Mouse (Mus musculus): Measurements from ENCODE around the gene Kirrel. TPM values are rescaled to one million over a fixed set of nuclear protein-coding genes. Genes with fewer than 3 reads are reported as not detected.

The Kirrel gene
- polyA plus RNA-seq, 1 experiment from 2014 or later: 7.6 TPM

GRCm38 (mm10) chr3:87151294-87151826, 23.2 kb downstream of the Kirrel start:
- no peaks in the 10 kb centered on the region for H3K27me3 ChIP-seq (ENCODE audit: control insufficient read depth, insufficient read depth, low read length)
- H3K9me3 ChIP-seq (replicated peaks; ENCODE audit: control insufficient read depth, low read length): no peaks in the 10 kb centered on the region
- peak overlapping the region; percentile 91 for H3K27ac ChIP-seq (ENCODE audit: low read length)
- H3K4me3 ChIP-seq (ENCODE audit: low read length): no peak overlapping the region
- peak overlapping the region; percentile 37 for H3K4me2 ChIP-seq (ENCODE audit: low read depth, low read length)
- peaks cover 61% of the 10 kb centered on the region for H3K4me1 ChIP-seq (ENCODE audit: control insufficient read depth, insufficient read depth, low read length)
- 40% methylated on average over 2 of the region's 2 CpGs for WGBS
- H3K36me3 ChIP-seq (ENCODE audit: control insufficient read depth, insufficient read depth): no peaks in the 10 kb centered on the region
- ATAC-seq (replicated peaks; ENCODE audit: extremely low read depth, insufficient read depth, low FRiP score): no peak
- H3K9ac ChIP-seq (ENCODE audit: low read length): peak overlapping the region; percentile 66

GRCm38 (mm10) chr3:87150689-87151244, 23.8 kb downstream of the Kirrel start:
- H3K36me3 ChIP-seq (ENCODE audit: control insufficient read depth, insufficient read depth): no peaks in the 10 kb centered on the region
- H3K27ac ChIP-seq (ENCODE audit: low read length): peak overlapping the region; percentile 91
- peak overlapping the region; percentile 37 for H3K4me2 ChIP-seq (ENCODE audit: low read depth, low read length)
- H3K9me3 ChIP-seq (replicated peaks; ENCODE audit: control insufficient read depth, low read length): no peaks in the 10 kb centered on the region
- no peaks in the 10 kb centered on the region for H3K27me3 ChIP-seq (ENCODE audit: control insufficient read depth, insufficient read depth, low read length)
- peaks cover 61% of the 10 kb centered on the region for H3K4me1 ChIP-seq (ENCODE audit: control insufficient read depth, insufficient read depth, low read length)
- peak overlapping the region; percentile 66 for H3K9ac ChIP-seq (ENCODE audit: low read length)
- WGBS: 9% methylated on average over 16 of the region's 16 CpGs
- H3K4me3 ChIP-seq (ENCODE audit: low read length): no peak overlapping the region
- peak; percentile 81 for ATAC-seq (replicated peaks; ENCODE audit: extremely low read depth, insufficient read depth, low FRiP score)

- H3K4me1 ChIP-seq (ENCODE audit: control insufficient read depth, insufficient read depth, low read length): peaks cover 59% of the 10 kb centered on the region
These were observed 24.4 kb downstream of the Kirrel start for GRCm38 (mm10) chr3:87150056-87150688.

GRCm38 (mm10) chr3:87149425-87149824, 25.1 kb downstream of the Kirrel start:
- no peaks in the 10 kb centered on the region for H3K27me3 ChIP-seq (ENCODE audit: control insufficient read depth, insufficient read depth, low read length)
- WGBS: 48% methylated on average over 10 of the region's 10 CpGs
- no peak overlapping the region for H3K4me2 ChIP-seq (ENCODE audit: low read depth, low read length)
- no peak overlapping the region for H3K4me3 ChIP-seq (ENCODE audit: low read length)
- peak overlapping the region; percentile 91 for H3K27ac ChIP-seq (ENCODE audit: low read length)
- ATAC-seq (replicated peaks; ENCODE audit: extremely low read depth, insufficient read depth, low FRiP score): no peak
- H3K36me3 ChIP-seq (ENCODE audit: control insufficient read depth, insufficient read depth): no peaks in the 10 kb centered on the region
- no peak overlapping the region for H3K9ac ChIP-seq (ENCODE audit: low read length)
- no peaks in the 10 kb centered on the region for H3K9me3 ChIP-seq (replicated peaks; ENCODE audit: control insufficient read depth, low read length)
- peaks cover 59% of the 10 kb centered on the region for H3K4me1 ChIP-seq (ENCODE audit: control insufficient read depth, insufficient read depth, low read length)

More at GRCm38 (mm10) chr3:87150056-87150688, 24.4 kb downstream of the Kirrel start:
- Histone ChIP-seq H3K9ac (ENCODE audit: low read length) (peak overlapping the region; percentile 66), H3K27me3 (ENCODE audit: control insufficient read depth, insufficient read depth, low read length) (no peaks in the 10 kb centered on the region), H3K27ac (ENCODE audit: low read length) (peak overlapping the region; percentile 91), H3K4me2 (ENCODE audit: low read depth, low read length) (peak overlapping the region; percentile 37), H3K9me3 (replicated peaks; ENCODE audit: control insufficient read depth, low read length) (no peaks in the 10 kb centered on the region), H3K4me3 (ENCODE audit: low read length) (no peak overlapping the region), H3K36me3 (ENCODE audit: control insufficient read depth, insufficient read depth) (no peaks in the 10 kb centered on the region)
- 22% methylated on average over 8 of the region's 8 CpGs for WGBS
- ATAC-seq (replicated peaks; ENCODE audit: extremely low read depth, insufficient read depth, low FRiP score): no peak

- no peaks in the 10 kb centered on the region for H3K9me3 ChIP-seq (replicated peaks; ENCODE audit: control insufficient read depth, low read length)
- H3K27me3 ChIP-seq (ENCODE audit: control insufficient read depth, insufficient read depth, low read length): no peaks in the 10 kb centered on the region
- WGBS: 56% methylated on average over 6 of the region's 6 CpGs
- ATAC-seq (replicated peaks; ENCODE audit: extremely low read depth, insufficient read depth, low FRiP score): no peak
- H3K4me1 ChIP-seq (ENCODE audit: control insufficient read depth, insufficient read depth, low read length): peaks cover 22% of the 10 kb centered on the region
- no peak overlapping the region for H3K4me3 ChIP-seq (ENCODE audit: low read length)
- H3K36me3 ChIP-seq (ENCODE audit: control insufficient read depth, insufficient read depth): peaks cover 4% of the 10 kb centered on the region
- no peak overlapping the region for H3K4me2 ChIP-seq (ENCODE audit: low read depth, low read length)
- peak overlapping the region; percentile 28; the same call in 1 of the 2 replicates for H3K9ac ChIP-seq (ENCODE audit: low read length)
- peak overlapping the region; percentile 46 for H3K27ac ChIP-seq (ENCODE audit: low read length)
These were observed 29.9 kb downstream of the Kirrel start for GRCm38 (mm10) chr3:87144476-87145240.

GRCm38 (mm10) chr3:87140284-87140683, 34.3 kb downstream of the Kirrel start:
- peaks cover 15% of the 10 kb centered on the region for H3K4me1 ChIP-seq (ENCODE audit: control insufficient read depth, insufficient read depth, low read length)
- H3K4me2 ChIP-seq (ENCODE audit: low read depth, low read length): no peak overlapping the region
- H3K4me3 ChIP-seq (ENCODE audit: low read length): no peak overlapping the region
- WGBS: 83% methylated on average over 5 of the region's 5 CpGs
- H3K27me3 ChIP-seq (ENCODE audit: control insufficient read depth, insufficient read depth, low read length): no peaks in the 10 kb centered on the region
- H3K9me3 ChIP-seq (replicated peaks; ENCODE audit: control insufficient read depth, low read length): no peaks in the 10 kb centered on the region
- peaks cover 15% of the 10 kb centered on the region for H3K36me3 ChIP-seq (ENCODE audit: control insufficient read depth, insufficient read depth)
- ATAC-seq (replicated peaks; ENCODE audit: extremely low read depth, insufficient read depth, low FRiP score): no peak
- H3K9ac ChIP-seq (ENCODE audit: low read length): no peak overlapping the region
- H3K27ac ChIP-seq (ENCODE audit: low read length): no peak overlapping the region

GRCm38 (mm10) chr3:87136782-87137181, 37.8 kb downstream of the Kirrel start:
- no peak overlapping the region for H3K27ac ChIP-seq (ENCODE audit: low read length)
- no peaks in the 10 kb centered on the region for H3K9me3 ChIP-seq (replicated peaks; ENCODE audit: control insufficient read depth, low read length)
- no peak overlapping the region for H3K9ac ChIP-seq (ENCODE audit: low read length)
- peaks cover 15% of the 10 kb centered on the region for H3K36me3 ChIP-seq (ENCODE audit: control insufficient read depth, insufficient read depth)
- no peak overlapping the region for H3K4me3 ChIP-seq (ENCODE audit: low read length)
- 65% methylated on average over 7 of the region's 7 CpGs for WGBS
- no peak overlapping the region for H3K4me2 ChIP-seq (ENCODE audit: low read depth, low read length)
- H3K27me3 ChIP-seq (ENCODE audit: control insufficient read depth, insufficient read depth, low read length): no peaks in the 10 kb centered on the region
- peaks cover 16% of the 10 kb centered on the region for H3K4me1 ChIP-seq (ENCODE audit: control insufficient read depth, insufficient read depth, low read length)
- ATAC-seq (replicated peaks; ENCODE audit: extremely low read depth, insufficient read depth, low FRiP score): no peak

GRCm38 (mm10) chr3:87134951-87135350, 39.6 kb downstream of the Kirrel start:
- peak; percentile 29; the same call in 1 of the 2 replicates for ATAC-seq (replicated peaks; ENCODE audit: extremely low read depth, insufficient read depth, low FRiP score)
- no peaks in the 10 kb centered on the region for H3K27me3 ChIP-seq (ENCODE audit: control insufficient read depth, insufficient read depth, low read length)
- H3K36me3 ChIP-seq (ENCODE audit: control insufficient read depth, insufficient read depth): peaks cover 14% of the 10 kb centered on the region
- no peak overlapping the region for H3K4me2 ChIP-seq (ENCODE audit: low read depth, low read length)
- no peaks in the 10 kb centered on the region for H3K9me3 ChIP-seq (replicated peaks; ENCODE audit: control insufficient read depth, low read length)
- no peak overlapping the region for H3K4me3 ChIP-seq (ENCODE audit: low read length)
- no peak overlapping the region for H3K9ac ChIP-seq (ENCODE audit: low read length)
- H3K4me1 ChIP-seq (ENCODE audit: control insufficient read depth, insufficient read depth, low read length): peaks cover 22% of the 10 kb centered on the region
- no peak overlapping the region for H3K27ac ChIP-seq (ENCODE audit: low read length)
